In the genomic region with DNA sequence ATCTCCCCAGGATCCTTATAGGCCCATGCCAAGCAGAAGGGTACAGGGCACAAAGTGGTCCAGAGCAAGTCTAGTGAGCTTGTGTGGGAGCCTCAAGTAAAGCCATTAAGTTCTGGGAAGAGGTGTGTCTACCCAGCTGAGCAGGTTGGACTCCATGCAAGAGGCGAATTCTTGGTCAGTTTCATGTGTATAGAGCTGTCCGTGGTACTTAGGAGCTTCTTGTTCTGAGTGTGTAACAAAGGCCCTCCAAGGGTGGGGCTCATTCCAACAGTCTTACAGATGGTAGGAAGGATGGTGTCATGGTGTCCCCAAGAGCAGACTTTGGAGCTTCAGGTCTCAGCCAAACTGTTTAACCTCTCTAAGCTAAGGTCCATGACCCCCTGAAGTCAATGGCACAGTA, we compare ENCODE assay signal across 17 mouse cellular contexts.
DNase-seq lines count a peak whose midpoint lies in the region; ATAC-seq and TF ChIP-seq lines count a peak whose summit lies in the region.
"Had no signal": no experiment of that assay in that cellular context is flagged by ENCODE, and none has a peak within 500 bp of the region (broad histone marks: within the 10 kb centered on the region; RNA-seq: fewer than 3 reads in every experiment).

No protein-coding gene starts in this region.

- no peaks in the 10 kb centered on the region for H3K9me3 ChIP-seq in forebrain, embryonic 14.5 days (replicated peaks; ENCODE audit: control insufficient read depth, low read length)
- H3K9me3 ChIP-seq in forebrain, embryonic 10.5 days = no peaks in the 10 kb centered on the region
- no peaks in the 10 kb centered on the region for H3K9me3 ChIP-seq in lung, embryonic 14.5 days (ENCODE audit: low read depth, low read length)
- no peaks in the 10 kb centered on the region for H3K9me3 ChIP-seq in midbrain, embryonic 13.5 days
- H3K9me3 ChIP-seq: limb, embryonic 13.5 days had no signal

- DNase-seq in forebrain, embryonic 14.5 days (ENCODE audit: low spot score) = no peak
- no peak for DNase-seq in forebrain, embryonic 10.5 days (ENCODE audit: extremely low spot score, low spot score)
- peak; percentile 50 for DNase-seq in lung, embryonic 14.5 days
- DNase-seq in lung, postnatal 10 days = no peak
- peak; percentile 58 for DNase-seq in embryo, embryonic 10.5 days (ENCODE audit: low spot score)
- DNase-seq in left cerebral cortex, adult 8-10 months (ENCODE audit: low spot score in 2 of 2) = no peak
- DNase-seq: cerebellum, adult 11 months; gastrocnemius, adult 2 months; heart, adult 11 months; kidney, adult 8-10 months; lung, adult 18-20 months; thymus, adult 18-20 months had no signal

- no peaks in the 10 kb centered on the region for H3K27me3 ChIP-seq in forebrain, embryonic 14.5 days (replicated peaks; ENCODE audit: control insufficient read depth, insufficient read depth, low read length)
- no peaks in the 10 kb centered on the region for H3K27me3 ChIP-seq in forebrain, embryonic 10.5 days (ENCODE audit: poor library complexity, severe bottlenecking)
- no peaks in the 10 kb centered on the region for H3K27me3 ChIP-seq in lung, embryonic 14.5 days (ENCODE audit: insufficient read depth, low read length)
- H3K27me3 ChIP-seq in midbrain, embryonic 13.5 days = no peaks in the 10 kb centered on the region
- H3K27me3 ChIP-seq: limb, embryonic 13.5 days had no signal

- no peak for TF ChIP-seq POLR2A in olfactory bulb, adult 2 months (IDR thresholded peaks at IDR 0.05; ENCODE audit: insufficient read depth, low read depth, low read length)

- H3K4me3 ChIP-seq in forebrain, embryonic 14.5 days (ENCODE audit: low read depth, low read length) = no peak overlapping the region
- no peak overlapping the region for H3K4me3 ChIP-seq in forebrain, embryonic 10.5 days
- no peak overlapping the region for H3K4me3 ChIP-seq in lung, embryonic 14.5 days (ENCODE audit: low read depth, low read length)
- H3K4me3 ChIP-seq in olfactory bulb, adult 2 months (ENCODE audit: insufficient read depth, low read depth, low read length) = no peak overlapping the region
- no peak overlapping the region for H3K4me3 ChIP-seq in midbrain, embryonic 13.5 days (replicated peaks)
- H3K4me3 ChIP-seq: gastrocnemius, adult 2 months; limb, embryonic 13.5 days had no signal

- no peaks in the 10 kb centered on the region for H3K36me3 ChIP-seq in forebrain, embryonic 14.5 days (ENCODE audit: control insufficient read depth, insufficient read depth, low read length)
- no peaks in the 10 kb centered on the region for H3K36me3 ChIP-seq in forebrain, embryonic 10.5 days (replicated peaks)
- no peaks in the 10 kb centered on the region for H3K36me3 ChIP-seq in lung, embryonic 14.5 days (ENCODE audit: insufficient read depth)
- no peaks in the 10 kb centered on the region for H3K36me3 ChIP-seq in midbrain, embryonic 13.5 days
- H3K36me3 ChIP-seq: limb, embryonic 13.5 days had no signal

- 74% methylated on average over 2 of the region's 2 CpGs for WGBS in forebrain, embryonic 14.5 days
- WGBS in forebrain, embryonic 10.5 days = 76% methylated on average over 2 of the region's 2 CpGs
- 63% methylated on average over 2 of the region's 2 CpGs for WGBS in lung, embryonic 14.5 days
- WGBS in olfactory bulb, adult 2 months = 85% methylated on average over 2 of the region's 2 CpGs
- 76% methylated on average over 2 of the region's 2 CpGs for WGBS in midbrain, embryonic 13.5 days

- peak overlapping the region; percentile 60; the same call in 1 of the 2 replicates for H3K27ac ChIP-seq in forebrain, embryonic 14.5 days (ENCODE audit: low read depth, low read length)
- H3K27ac ChIP-seq in forebrain, embryonic 10.5 days = no peak overlapping the region
- no peak overlapping the region for H3K27ac ChIP-seq in lung, embryonic 14.5 days (ENCODE audit: low read depth)
- peak overlapping the region; percentile 94 for H3K27ac ChIP-seq in olfactory bulb, adult 2 months (ENCODE audit: insufficient read depth, low read depth, low read length)
- no peak overlapping the region for H3K27ac ChIP-seq in midbrain, embryonic 13.5 days
- H3K27ac ChIP-seq: gastrocnemius, adult 2 months; hindbrain, postnatal 0 days; limb, embryonic 13.5 days; macrophage had no signal

- peaks cover 9% of the 10 kb centered on the region for H3K4me1 ChIP-seq in forebrain, embryonic 14.5 days (ENCODE audit: control insufficient read depth, insufficient read depth, low read length)
- H3K4me1 ChIP-seq in forebrain, embryonic 10.5 days = no peaks in the 10 kb centered on the region
- no peaks in the 10 kb centered on the region for H3K4me1 ChIP-seq in lung, embryonic 14.5 days (ENCODE audit: insufficient read depth)
- peaks cover 31% of the 10 kb centered on the region for H3K4me1 ChIP-seq in olfactory bulb, adult 2 months (ENCODE audit: control insufficient read depth, insufficient read depth, low read length)
- no peaks in the 10 kb centered on the region for H3K4me1 ChIP-seq in midbrain, embryonic 13.5 days (replicated peaks)
- H3K4me1 ChIP-seq: limb, embryonic 13.5 days had no signal

- no peak overlapping the region for H3K4me2 ChIP-seq in forebrain, embryonic 14.5 days (ENCODE audit: low read length)
- no peak overlapping the region for H3K4me2 ChIP-seq in lung, embryonic 14.5 days
- no peak overlapping the region for H3K4me2 ChIP-seq in midbrain, embryonic 13.5 days (replicated peaks)
- H3K4me2 ChIP-seq: limb, embryonic 13.5 days had no signal

- ATAC-seq in forebrain, embryonic 14.5 days = no peak
- no peak for ATAC-seq in lung, embryonic 14.5 days (ENCODE audit: insufficient read depth)
- ATAC-seq in midbrain, embryonic 13.5 days = no peak
- ATAC-seq: hindbrain, postnatal 0 days had no signal

- no peak overlapping the region for H3K9ac ChIP-seq in forebrain, embryonic 14.5 days (ENCODE audit: low read length)
- H3K9ac ChIP-seq in lung, embryonic 14.5 days = no peak overlapping the region
- no peak overlapping the region for H3K9ac ChIP-seq in midbrain, embryonic 13.5 days (replicated peaks)
- H3K9ac ChIP-seq: limb, embryonic 13.5 days had no signal

- TF ChIP-seq CTCF in lung, embryonic 14.5 days (IDR thresholded peaks at IDR 0.05; ENCODE audit: low read depth) = no peak
- no peak for TF ChIP-seq CTCF in olfactory bulb, adult 2 months (IDR thresholded peaks at IDR 0.05; ENCODE audit: insufficient read depth, low read depth, low read length)

Comparison
In these comparisons a context has a peak if more than half of its experiments do, and no peak if none do; other contexts are left out.
1. DNase-seq: peak in lung, embryonic 14.5 days (single experiment) and embryo, embryonic 10.5 days (single experiment); none in forebrain, embryonic 14.5 days (single experiment), forebrain, embryonic 10.5 days (single experiment), lung, postnatal 10 days (single experiment) and left cerebral cortex, adult 8-10 months (0 of 2).
2. H3K27ac ChIP-seq: peak in forebrain, embryonic 14.5 days (single experiment) and olfactory bulb, adult 2 months (single experiment); none in forebrain, embryonic 10.5 days (single experiment), lung, embryonic 14.5 days (single experiment) and midbrain, embryonic 13.5 days (single experiment).